In genomic region chr10:59864884-59865726, GRCm38 (mm10) we compare ENCODE assay signal across 8 mouse cellular contexts. TPM values are rescaled to one million over a fixed set of nuclear protein-coding genes. Genes with fewer than 3 reads are reported as not detected.
DNase-seq lines count a peak whose midpoint lies in the region; ATAC-seq and TF ChIP-seq lines count a peak whose summit lies in the region.

No protein-coding gene starts in this region.

- no peak overlapping the region for H3K4me2 ChIP-seq in embryonic facial prominence, embryonic 14.5 days (ENCODE audit: low read depth, low read length)
- no peak overlapping the region for H3K4me2 ChIP-seq in heart, embryonic 12.5 days
- H3K4me2 ChIP-seq in kidney, embryonic 16.5 days (replicated peaks; ENCODE audit: low read depth, low read length), result no peak overlapping the region

- no peaks in the 10 kb centered on the region for H3K79me2 ChIP-seq in liver, adult 2 months (ENCODE audit: control insufficient read depth, insufficient read depth, low read length)

- peak; percentile 85 for DNase-seq in 416B (ENCODE audit: low read depth)
- DNase-seq in adrenal gland, postnatal 36 days, result peak; percentile 86 to 89
- DNase-seq in embryonic facial prominence, embryonic 14.5 days (ENCODE audit: low spot score), result peak; percentile 72
- peak; percentile 45 for DNase-seq in liver, adult 2 months (ENCODE audit: extremely low read depth, low read depth, low spot score)
- peak; percentile 95 for DNase-seq in naive thymus-derived CD4-positive, alpha-beta T cell, adult 2 months (ENCODE audit: low read depth)
- DNase-seq in spleen, postnatal 4 days (ENCODE audit: low spot score in 2 of 2), result peak; percentile 88 to 96

- TF ChIP-seq CTCF in liver, adult 2 months (IDR thresholded peaks at IDR 0.05; ENCODE audit: low read depth, low read length), result peak; percentile 100

- no peak overlapping the region for H3K27ac ChIP-seq in embryonic facial prominence, embryonic 14.5 days (replicated peaks; ENCODE audit: low read depth, low read length)
- no peak overlapping the region for H3K27ac ChIP-seq in heart, embryonic 12.5 days (ENCODE audit: poor library complexity, severe bottlenecking)
- no peak overlapping the region for H3K27ac ChIP-seq in kidney, embryonic 16.5 days (ENCODE audit: low read length)
- H3K27ac ChIP-seq in liver, adult 2 months (replicated peaks; ENCODE audit: insufficient read depth, low read depth, low read length), result no peak overlapping the region

- peak; percentile 77; the same call in 1 of the 2 replicates for ATAC-seq in embryonic facial prominence, embryonic 14.5 days (ENCODE audit: low read depth)
- ATAC-seq in heart, embryonic 12.5 days (ENCODE audit: insufficient number of reproducible peaks, low FRiP score), result peak; percentile 79
- ATAC-seq in kidney, embryonic 16.5 days (ENCODE audit: low FRiP score, low TSS enrichment), result peak; percentile 66

- H3K4me1 ChIP-seq in embryonic facial prominence, embryonic 14.5 days (ENCODE audit: control insufficient read depth, insufficient read depth, low read length), result no peaks in the 10 kb centered on the region
- H3K4me1 ChIP-seq in heart, embryonic 12.5 days (replicated peaks), result peaks cover 9% of the 10 kb centered on the region
- peaks cover 28% of the 10 kb centered on the region for H3K4me1 ChIP-seq in kidney, embryonic 16.5 days (ENCODE audit: insufficient read depth, low read length)
- H3K4me1 ChIP-seq in liver, adult 2 months (ENCODE audit: control insufficient read depth, insufficient read depth, low read length), result 0 out of 2 replicates have a peak, but pooled peaks cover 4% of the 10 kb centered on the region

- 33% methylated on average over 13 of the region's 13 CpGs for WGBS in embryonic facial prominence, embryonic 14.5 days
- WGBS in heart, embryonic 12.5 days, result 34% methylated on average over 13 of the region's 13 CpGs
- WGBS in kidney, embryonic 16.5 days, result 41% methylated on average over 13 of the region's 13 CpGs
- 48% methylated on average over 13 of the region's 13 CpGs for WGBS in liver, adult 2 months

- peaks cover 8% of the 10 kb centered on the region; the same call in 1 of the 2 replicates for H3K36me3 ChIP-seq in embryonic facial prominence, embryonic 14.5 days (ENCODE audit: control insufficient read depth, insufficient read depth, low read length)
- peaks cover 8% of the 10 kb centered on the region for H3K36me3 ChIP-seq in heart, embryonic 12.5 days
- H3K36me3 ChIP-seq in kidney, embryonic 16.5 days (ENCODE audit: insufficient read depth, low read length), result 0 out of 2 replicates have a peak, but pooled peaks cover 2% of the 10 kb centered on the region
- H3K36me3 ChIP-seq in liver, adult 2 months (ENCODE audit: control insufficient read depth, insufficient read depth, low read length), result no peaks in the 10 kb centered on the region

- no peak for TF ChIP-seq POLR2A in liver, adult 2 months (IDR thresholded peaks at IDR 0.05; ENCODE audit: extremely low read depth, insufficient read depth, low read length)

- no peaks in the 10 kb centered on the region for H3K27me3 ChIP-seq in embryonic facial prominence, embryonic 14.5 days (replicated peaks; ENCODE audit: control insufficient read depth, insufficient read depth, low read length)
- no peaks in the 10 kb centered on the region for H3K27me3 ChIP-seq in heart, embryonic 12.5 days (replicated peaks)
- H3K27me3 ChIP-seq in kidney, embryonic 16.5 days (ENCODE audit: insufficient read depth, low read length), result no peaks in the 10 kb centered on the region
- H3K27me3 ChIP-seq in liver, adult 2 months (ENCODE audit: control insufficient read depth, insufficient read depth, low read length), result no peaks in the 10 kb centered on the region

- H3K9ac ChIP-seq in embryonic facial prominence, embryonic 14.5 days (ENCODE audit: low read depth, low read length), result no peak overlapping the region
- no peak overlapping the region for H3K9ac ChIP-seq in heart, embryonic 12.5 days
- no peak overlapping the region for H3K9ac ChIP-seq in kidney, embryonic 16.5 days (replicated peaks; ENCODE audit: low read length)
- no peak overlapping the region for H3K9ac ChIP-seq in liver, adult 2 months (ENCODE audit: low read depth, low read length)

- no peaks in the 10 kb centered on the region for H3K9me3 ChIP-seq in embryonic facial prominence, embryonic 14.5 days (ENCODE audit: control insufficient read depth, low read length)
- H3K9me3 ChIP-seq in heart, embryonic 12.5 days (replicated peaks), result no peaks in the 10 kb centered on the region
- H3K9me3 ChIP-seq in kidney, embryonic 16.5 days (ENCODE audit: low read length), result no peaks in the 10 kb centered on the region

- H3K4me3 ChIP-seq in embryonic facial prominence, embryonic 14.5 days (ENCODE audit: low read depth, low read length), result no peak overlapping the region
- no peak overlapping the region for H3K4me3 ChIP-seq in heart, embryonic 12.5 days
- no peak overlapping the region for H3K4me3 ChIP-seq in kidney, embryonic 16.5 days (ENCODE audit: low read length)
- H3K4me3 ChIP-seq in liver, adult 2 months (ENCODE audit: insufficient read depth, low read depth, low read length), result no peak overlapping the region

RNA-seq across cellular contexts. Expression of gene Dnajb12, which starts 14.3 kb away (rescaled TPM):
- 10 to 100 TPM; 51.3 to 62.5 TPM for total RNA-seq in adrenal gland, postnatal 36 days (2021)
- polyA plus RNA-seq in embryonic facial prominence, embryonic 14.5 days (2014; fragmentation: Nextera tagmentation; extraction: Ambion mirVana), result 25.5 and 28.7 TPM in 2 replicates
- 31.4 and 32.8 TPM in 2 replicates for polyA plus RNA-seq in heart, embryonic 12.5 days (2016; fragmentation: Nextera tagmentation; extraction: Ambion mirVana)
- 30.1 and 32.9 TPM in 2 replicates for polyA plus RNA-seq in kidney, embryonic 16.5 days (2015; fragmentation: Nextera tagmentation; extraction: Ambion mirVana)
- total RNA-seq in liver, adult 2 months (2014; rRNA removed), result 22.4 and 27.7 TPM in 2 replicates
- polyA plus RNA-seq in liver, adult 2 months (2012; rRNA removed), result 47.0 and 56.9 TPM in 2 replicates

Comparison
In these comparisons a context has a peak if more than half of its experiments do, and no peak if none do; other contexts are left out.
1. DNase-seq: peak in every context shown above with its lines; median percentile 95 in naive thymus-derived CD4-positive, alpha-beta T cell, adult 2 months; 92 in spleen, postnatal 4 days; 88 in adrenal gland, postnatal 36 days; 85 in 416B; 72 in embryonic facial prominence, embryonic 14.5 days; 45 in liver, adult 2 months.